Mouse (Mus musculus): ENCODE results near the gene Tenm2. TPM values are rescaled to one million over a fixed set of nuclear protein-coding genes. Genes with fewer than 3 reads are reported as not detected.

Gene Tenm2
- total and polyA plus RNA-seq, 3 experiments, result not detected

GRCm38 (mm10) chr11:37143478-37143877, 92.3 kb downstream of the Tenm2 start:
- in situ Hi-C loops (cut with MboI; ENCODE audit: low pct_ligation_motif_present, low pct_unique_long_range_greater_than_20kb, low sequenced_read_pairs), result no loop called here
- Histone ChIP-seq H3K27me3 (replicated peaks) (no peaks in the 10 kb centered on the region), H3K4me2 (ENCODE audit: insufficient read depth, low read depth, poor library complexity, severe bottlenecking) (no peak overlapping the region)

DNA sequence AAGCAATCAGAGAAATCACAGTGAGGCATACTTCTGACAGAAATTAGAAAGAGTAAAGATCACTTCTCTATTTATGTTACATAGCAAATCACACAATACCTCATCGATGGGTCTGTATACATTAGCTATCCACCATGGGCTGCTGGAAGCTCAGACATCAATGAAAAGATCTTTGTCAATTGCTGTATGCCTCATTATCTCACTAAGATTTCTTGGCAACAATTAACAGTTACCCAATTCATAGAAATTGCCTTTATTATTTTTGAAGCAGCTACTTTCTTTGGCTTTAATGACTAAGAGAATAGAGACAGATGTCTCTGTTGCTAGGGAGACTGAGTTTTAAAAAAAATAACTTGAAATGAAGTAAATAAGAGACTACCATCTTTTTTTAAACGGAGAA, 106.9 kb downstream of the Tenm2 start:
- H3K4me3 ChIP-seq (replicated peaks in 1 of 3; ENCODE audit: low read depth in 2 of 3, low read length in 2 of 3, poor library complexity in 1 of 3), result no peak overlapping the region
- no peak overlapping the region for H3K27ac ChIP-seq (ENCODE audit: insufficient read depth, low read depth)
- dilution Hi-C loops (cut with MboI; ENCODE audit: extremely low pct_ligation_motif_present, extremely low pct_unique_long_range_greater_than_20kb, low sequenced_read_pairs) (no loop called here), in situ Hi-C loops (cut with MboI; ENCODE audit: low pct_ligation_motif_present, low pct_unique_long_range_greater_than_20kb, low sequenced_read_pairs) (no loop called here)
- H3K27me3 ChIP-seq (replicated peaks), result no peaks in the 10 kb centered on the region
- no peaks in the 10 kb centered on the region for H3K4me1 ChIP-seq (ENCODE audit: control insufficient read depth in 1 of 2, insufficient read depth in 2 of 2)
- H3K4me2 ChIP-seq (ENCODE audit: insufficient read depth, low read depth, poor library complexity, severe bottlenecking), result no peak overlapping the region
- no peak overlapping the region for H3K9ac ChIP-seq (ENCODE audit: insufficient read depth, low read depth)
- no peak for DNase-seq (ENCODE audit: extremely low read depth)
- TF ChIP-seq CTCF (conservative IDR thresholded peaks at IDR 0.05 in 1 of 2, IDR thresholded peaks at IDR 0.05 in 1 of 2; ENCODE audit: low read depth in 2 of 2, low read length in 2 of 2) (no peak), NRF1 (IDR thresholded peaks at IDR 0.05; ENCODE audit: low read depth, low read length) (no peak), ETS1 (conservative IDR thresholded peaks at IDR 0.05; ENCODE audit: low read depth, low read length) (no peak), ZKSCAN1 (IDR thresholded peaks at IDR 0.05; ENCODE audit: borderline replicate concordance, low read depth, low read length) (no peak), ELF1 (IDR thresholded peaks at IDR 0.05; ENCODE audit: low read depth, low read length) (no peak), MYC (IDR thresholded peaks at IDR 0.05; ENCODE audit: low read depth, low read length) (no peak), SMC3 (IDR thresholded peaks at IDR 0.05; ENCODE audit: low read depth, low read length) (no peak), KAT2A (IDR thresholded peaks at IDR 0.05; ENCODE audit: insufficient replicate concordance, low read length) (no peak), POLR2AphosphoS2 (IDR thresholded peaks at IDR 0.05; ENCODE audit: low read depth, low read length) (no peak), SIN3A (IDR thresholded peaks at IDR 0.05; ENCODE audit: low read length) (no peak), PAX5 (IDR thresholded peaks at IDR 0.05; ENCODE audit: low read length) (no peak), MAX (IDR thresholded peaks at IDR 0.05; ENCODE audit: low read length) (no peak), EP300 (IDR thresholded peaks at IDR 0.05; ENCODE audit: low read length) (no peak), USF2 (conservative IDR thresholded peaks at IDR 0.05; ENCODE audit: low read depth, low read length) (no peak), MAFK (IDR thresholded peaks at IDR 0.05; ENCODE audit: insufficient replicate concordance, low read length) (no peak)
- H3K79me2 ChIP-seq (replicated peaks; ENCODE audit: control insufficient read depth, extremely low read depth, insufficient read depth, poor library complexity, severe bottlenecking), result no peaks in the 10 kb centered on the region
- no peaks in the 10 kb centered on the region for H3K36me3 ChIP-seq (replicated peaks in 1 of 2; ENCODE audit: control insufficient read depth in 1 of 2, insufficient read depth in 1 of 2, low read length in 1 of 2)
- peaks cover 62% of the 10 kb centered on the region for H3K9me3 ChIP-seq (replicated peaks; ENCODE audit: low read length)

More at GRCm38 (mm10) chr11:37143478-37143877, 92.3 kb downstream of the Tenm2 start:
- Histone ChIP-seq H3K9ac (ENCODE audit: insufficient read depth, low read depth) (no peak overlapping the region), H3K4me3 (replicated peaks in 1 of 3; ENCODE audit: low read depth in 2 of 3, low read length in 2 of 3, poor library complexity in 1 of 3) (no peak overlapping the region), H3K4me1 (ENCODE audit: control insufficient read depth in 1 of 2, insufficient read depth in 2 of 2) (no peaks in the 10 kb centered on the region), H3K36me3 (replicated peaks in 1 of 2; ENCODE audit: control insufficient read depth in 1 of 2, insufficient read depth in 1 of 2, low read length in 1 of 2) (no peaks in the 10 kb centered on the region), H3K9me3 (replicated peaks; ENCODE audit: low read length) (peaks cover 62% of the 10 kb centered on the region), H3K27ac (ENCODE audit: insufficient read depth, low read depth) (no peak overlapping the region), H3K79me2 (replicated peaks; ENCODE audit: control insufficient read depth, extremely low read depth, insufficient read depth, poor library complexity, severe bottlenecking) (no peaks in the 10 kb centered on the region)
- no peak for DNase-seq (ENCODE audit: extremely low read depth)
- dilution Hi-C loops (cut with MboI; ENCODE audit: extremely low pct_ligation_motif_present, extremely low pct_unique_long_range_greater_than_20kb, low sequenced_read_pairs), result no loop called here
- TF ChIP-seq ETS1 (conservative IDR thresholded peaks at IDR 0.05; ENCODE audit: low read depth, low read length) (no peak), KAT2A (IDR thresholded peaks at IDR 0.05; ENCODE audit: insufficient replicate concordance, low read length) (no peak), ZKSCAN1 (IDR thresholded peaks at IDR 0.05; ENCODE audit: borderline replicate concordance, low read depth, low read length) (no peak), SMC3 (IDR thresholded peaks at IDR 0.05; ENCODE audit: low read depth, low read length) (no peak), NELFE (IDR thresholded peaks at IDR 0.05; ENCODE audit: low read depth, low read length) (no peak), RAD21 (IDR thresholded peaks at IDR 0.05; ENCODE audit: low read depth, low read length) (no peak), PAX5 (IDR thresholded peaks at IDR 0.05; ENCODE audit: low read length) (no peak), ZC3H11A (IDR thresholded peaks at IDR 0.05; ENCODE audit: low read depth, low read length) (no peak), USF1 (IDR thresholded peaks at IDR 0.05; ENCODE audit: low read depth, low read length) (no peak), MAX (IDR thresholded peaks at IDR 0.05; ENCODE audit: low read length) (no peak), POLR2A (IDR thresholded peaks at IDR 0.05; ENCODE audit: low read depth, low read length) (no peak), ELF1 (IDR thresholded peaks at IDR 0.05; ENCODE audit: low read depth, low read length) (no peak), CHD2 (IDR thresholded peaks at IDR 0.05; ENCODE audit: low read length) (no peak)
